Mouse (Mus musculus): ENCODE measurements around the gene Sipa1l2.

Sipa1l2 gene

GRCm38 (mm10) chr8:125558109-125559065, 11.2 kb downstream of the Sipa1l2 start:
- H3K27me3 ChIP-seq (ENCODE audit: insufficient read depth, low read length): no peaks in the 10 kb centered on the region
- no peak for TF ChIP-seq POU5F1 (IDR thresholded peaks at IDR 0.05; ENCODE audit: borderline replicate concordance, low read length)
- no peak for TF ChIP-seq NANOG (IDR thresholded peaks at IDR 0.05; ENCODE audit: borderline replicate concordance, low read length)
- no peak for TF ChIP-seq CTCF (conservative IDR thresholded peaks at IDR 0.05; ENCODE audit: low read length)
- no peak overlapping the region for H3K4me3 ChIP-seq (replicated peaks; ENCODE audit: low read length)
- H3K9me3 ChIP-seq (ENCODE audit: low read length): no peaks in the 10 kb centered on the region
- peaks cover 93% of the 10 kb centered on the region for H3K4me1 ChIP-seq (replicated peaks; ENCODE audit: low read depth, low read length)
- 0 out of 2 replicates have a peak, but pooled peaks cover 9% of the 10 kb centered on the region for H3K36me3 ChIP-seq (ENCODE audit: insufficient read depth, low read length)

GRCm38 (mm10) chr8:125557391-125558108, 12.1 kb downstream of the Sipa1l2 start:
- TF ChIP-seq NANOG (IDR thresholded peaks at IDR 0.05; ENCODE audit: borderline replicate concordance, low read length) (no peak), POU5F1 (IDR thresholded peaks at IDR 0.05; ENCODE audit: borderline replicate concordance, low read length) (no peak), CTCF (conservative IDR thresholded peaks at IDR 0.05; ENCODE audit: low read length) (no peak)
- no peak overlapping the region for H3K4me3 ChIP-seq (replicated peaks; ENCODE audit: low read length)

GRCm38 (mm10) chr8:125556706-125557105, 12.9 kb downstream of the Sipa1l2 start:
- Histone ChIP-seq H3K9me3 (ENCODE audit: low read length) (no peaks in the 10 kb centered on the region), H3K4me3 (replicated peaks; ENCODE audit: low read length) (no peak overlapping the region), H3K27me3 (ENCODE audit: insufficient read depth, low read length) (no peaks in the 10 kb centered on the region), H3K4me1 (replicated peaks; ENCODE audit: low read depth, low read length) (peaks cover 96% of the 10 kb centered on the region), H3K36me3 (ENCODE audit: insufficient read depth, low read length) (0 out of 2 replicates have a peak, but pooled peaks cover 11% of the 10 kb centered on the region)
- TF ChIP-seq CTCF (conservative IDR thresholded peaks at IDR 0.05; ENCODE audit: low read length): no peak
- TF ChIP-seq NANOG (IDR thresholded peaks at IDR 0.05; ENCODE audit: borderline replicate concordance, low read length): no peak
- TF ChIP-seq POU5F1 (IDR thresholded peaks at IDR 0.05; ENCODE audit: borderline replicate concordance, low read length): no peak

More at GRCm38 (mm10) chr8:125557391-125558108, 12.1 kb downstream of the Sipa1l2 start:
- Histone ChIP-seq H3K27me3 (ENCODE audit: insufficient read depth, low read length) (no peaks in the 10 kb centered on the region), H3K9me3 (ENCODE audit: low read length) (no peaks in the 10 kb centered on the region), H3K36me3 (ENCODE audit: insufficient read depth, low read length) (0 out of 2 replicates have a peak, but pooled peaks cover 10% of the 10 kb centered on the region), H3K4me1 (replicated peaks; ENCODE audit: low read depth, low read length) (peaks cover 93% of the 10 kb centered on the region)

GRCm38 (mm10) chr8:125550567-125550966, 19.0 kb downstream of the Sipa1l2 start:
- H3K27me3 ChIP-seq (ENCODE audit: insufficient read depth, low read length): no peaks in the 10 kb centered on the region
- TF ChIP-seq POU5F1 (IDR thresholded peaks at IDR 0.05; ENCODE audit: borderline replicate concordance, low read length) (no peak), NANOG (IDR thresholded peaks at IDR 0.05; ENCODE audit: borderline replicate concordance, low read length) (no peak)
- H3K4me3 ChIP-seq (replicated peaks; ENCODE audit: low read length): no peak overlapping the region
- peaks cover 72% of the 10 kb centered on the region for H3K4me1 ChIP-seq (replicated peaks; ENCODE audit: low read depth, low read length)
- 0 out of 2 replicates have a peak, but pooled peaks cover 3% of the 10 kb centered on the region for H3K36me3 ChIP-seq (ENCODE audit: insufficient read depth, low read length)
- no peaks in the 10 kb centered on the region for H3K9me3 ChIP-seq (ENCODE audit: low read length)

- Histone ChIP-seq H3K4me1 (replicated peaks; ENCODE audit: low read depth, low read length) (peaks cover 49% of the 10 kb centered on the region), H3K27me3 (ENCODE audit: insufficient read depth, low read length) (no peaks in the 10 kb centered on the region), H3K9me3 (ENCODE audit: low read length) (no peaks in the 10 kb centered on the region), H3K4me3 (replicated peaks; ENCODE audit: low read length) (no peak overlapping the region), H3K36me3 (ENCODE audit: insufficient read depth, low read length) (no peaks in the 10 kb centered on the region)
- TF ChIP-seq NANOG (IDR thresholded peaks at IDR 0.05; ENCODE audit: borderline replicate concordance, low read length): no peak
- TF ChIP-seq POU5F1 (IDR thresholded peaks at IDR 0.05; ENCODE audit: borderline replicate concordance, low read length): no peak
- no peak for TF ChIP-seq CTCF (conservative IDR thresholded peaks at IDR 0.05; ENCODE audit: low read length)
These were observed 22.3 kb downstream of the Sipa1l2 start for GRCm38 (mm10) chr8:125547296-125547695.

GRCm38 (mm10) chr8:125545866-125546265, 23.7 kb downstream of the Sipa1l2 start:
- H3K27me3 ChIP-seq (ENCODE audit: insufficient read depth, low read length): no peaks in the 10 kb centered on the region
- no peak overlapping the region for H3K4me3 ChIP-seq (replicated peaks; ENCODE audit: low read length)
- no peaks in the 10 kb centered on the region for H3K9me3 ChIP-seq (ENCODE audit: low read length)
- peaks cover 47% of the 10 kb centered on the region for H3K4me1 ChIP-seq (replicated peaks; ENCODE audit: low read depth, low read length)
- TF ChIP-seq POU5F1 (IDR thresholded peaks at IDR 0.05; ENCODE audit: borderline replicate concordance, low read length) (no peak), CTCF (conservative IDR thresholded peaks at IDR 0.05; ENCODE audit: low read length) (no peak), NANOG (IDR thresholded peaks at IDR 0.05; ENCODE audit: borderline replicate concordance, low read length) (no peak)
- H3K36me3 ChIP-seq (ENCODE audit: insufficient read depth, low read length): no peaks in the 10 kb centered on the region

- Histone ChIP-seq H3K4me1 (replicated peaks; ENCODE audit: low read depth, low read length) (peaks cover 56% of the 10 kb centered on the region), H3K27me3 (ENCODE audit: insufficient read depth, low read length) (no peaks in the 10 kb centered on the region), H3K36me3 (ENCODE audit: insufficient read depth, low read length) (no peaks in the 10 kb centered on the region), H3K4me3 (replicated peaks; ENCODE audit: low read length) (no peak overlapping the region), H3K9me3 (ENCODE audit: low read length) (no peaks in the 10 kb centered on the region)
- TF ChIP-seq CTCF (conservative IDR thresholded peaks at IDR 0.05; ENCODE audit: low read length): no peak
- no peak for TF ChIP-seq NANOG (IDR thresholded peaks at IDR 0.05; ENCODE audit: borderline replicate concordance, low read length)
- no peak for TF ChIP-seq POU5F1 (IDR thresholded peaks at IDR 0.05; ENCODE audit: borderline replicate concordance, low read length)
These were observed 26.6 kb downstream of the Sipa1l2 start for GRCm38 (mm10) chr8:125542893-125543613.
